Mouse (Mus musculus) layer of hippocampus, postnatal 14 days (tissue): ENCODE results near the gene Apoc2. TPM values are rescaled to one million over a fixed set of nuclear protein-coding genes. Genes with fewer than 3 reads are reported as not detected.

Experiments
- DNase-seq, 2 experiments: peaks; one replicate each; pipeline ENCODE4 v3.0.0; 2021 to 2022; ENCODE audit warnings: low spot score in 2 of 2, mixed read lengths in 1 of 2
- total RNA-seq, 2 experiments: library from RNA; stranded (reverse); gene quantifications; 2 replicates each; pipeline ENCODE4 v1.2.3; 2021

Gene Apoc2
- total RNA-seq, 2 experiments from 2014 or later = not detected

- no peak for DNase-seq
These were observed 45.5 kb downstream of the Apoc2 start for GRCm38 (mm10) chr7:19632275-19632674.

DNA sequence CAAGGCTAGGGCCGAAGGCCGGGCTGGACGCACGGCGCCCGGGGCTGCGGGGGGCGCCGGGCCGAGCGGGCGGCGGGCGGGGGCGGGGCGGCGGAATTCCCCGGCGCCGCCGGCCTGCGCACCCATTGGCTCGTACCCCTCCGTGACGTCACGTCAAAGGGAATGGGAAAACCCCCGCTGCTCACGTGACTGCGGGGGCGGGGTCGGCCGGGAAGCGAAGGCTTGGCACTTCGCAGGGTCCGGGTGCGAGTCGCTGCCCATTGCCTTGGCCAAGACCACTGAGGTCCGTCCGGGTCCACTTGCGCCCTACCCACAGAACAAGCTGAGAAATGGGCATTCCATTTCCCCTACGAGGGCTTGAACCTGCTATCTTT, 48.4 kb downstream of the Apoc2 start, which contains the start of gene Relb:
Gene Relb (minus strand): TSS at position 78 of the 374 bp plus-strand sequence.
- peak; percentile 85 to 92 for DNase-seq

- DNase-seq = peak; percentile 86 to 91
These were observed 49.0 kb downstream of the Apoc2 start for GRCm38 (mm10) chr7:19628536-19629360.

- DNase-seq = no peak
These were observed 49.6 kb downstream of the Apoc2 start for GRCm38 (mm10) chr7:19628192-19628535.

DNA sequence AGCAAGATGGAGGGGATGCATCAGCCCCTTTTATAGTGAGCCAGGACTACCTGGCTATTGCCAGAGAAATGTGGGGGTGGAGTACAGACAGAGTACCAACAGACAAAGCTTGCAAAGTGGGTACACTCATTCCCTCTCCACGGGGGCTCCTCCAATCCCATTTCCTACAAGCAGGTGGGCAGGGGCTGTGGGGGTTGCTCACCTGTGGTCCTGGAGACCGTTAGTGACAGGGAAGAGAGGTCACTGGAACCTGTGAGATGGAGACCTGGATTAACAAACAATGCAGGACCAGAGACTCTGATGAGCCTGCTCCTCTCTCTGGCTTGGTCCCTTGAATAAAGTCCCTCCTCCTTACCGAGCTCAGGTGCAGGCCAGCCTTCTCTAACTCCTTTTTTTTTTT, 50.0 kb downstream of the Apoc2 start:
- DNase-seq = no peak

DNA sequence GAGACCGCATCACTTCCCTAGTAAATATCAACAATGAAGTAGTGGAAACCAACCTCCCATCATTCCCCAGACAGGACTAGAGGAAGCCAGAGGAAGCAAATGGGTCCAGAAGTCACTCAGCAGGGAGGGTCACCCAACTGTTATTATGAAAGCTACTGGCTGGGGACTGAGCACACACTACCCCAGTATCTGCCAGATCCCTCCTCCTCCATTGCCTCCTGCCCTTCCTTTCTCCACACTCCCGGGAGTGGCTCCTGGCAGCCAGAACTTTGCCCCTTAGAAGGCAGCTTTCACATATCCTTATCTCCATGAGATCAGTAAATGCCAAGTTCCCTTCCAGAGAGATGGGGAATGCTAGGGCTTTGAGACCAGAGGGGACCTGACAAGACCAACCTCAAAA, 54.3 kb downstream of the Apoc2 start:
- DNase-seq = no peak

- no peak for DNase-seq
These were observed 55.5 kb downstream of the Apoc2 start for GRCm38 (mm10) chr7:19622241-19622640.

Other genes starting within 250 kb of the Apoc2 start
- gene Mark4, start 219.1 kb downstream of the Apoc2 start, total RNA-seq = 100 to 1,000 TPM; 114 to 119 TPM
- 1 to 10 TPM in 1 of 2 experiments, under 1 TPM in 1; 0.91 to 1.0 TPM for gene Exoc3l2, start 214.6 kb downstream of the Apoc2 start, total RNA-seq
- gene Bloc1s3, start 169.6 kb downstream of the Apoc2 start, total RNA-seq = 1 to 10 TPM; 6.4 to 7.0 TPM
- gene Trappc6a, start 169.5 kb downstream of the Apoc2 start, total RNA-seq = 10 to 100 TPM; 23.0 to 24.2 TPM
- gene Nkpd1, start 160.1 kb downstream of the Apoc2 start, total RNA-seq = under 1 TPM; 0.48 to 0.69 TPM
- gene Ppp1r37, start 114.9 kb downstream of the Apoc2 start, total RNA-seq = 10 to 100 TPM; 88.3 to 91.7 TPM
- gene Zfp296, start 100.7 kb downstream of the Apoc2 start, total RNA-seq = under 1 TPM in 1 of 2 experiments, not detected in 1; 0.53 TPM
- gene Gemin7, start 100.3 kb downstream of the Apoc2 start, total RNA-seq = 10 to 100 TPM; 39.8 to 43.3 TPM
- 10 to 100 TPM; 85.8 to 95.0 TPM for gene Clasrp, start 73.5 kb downstream of the Apoc2 start, total RNA-seq
- gene Relb, start 48.5 kb downstream of the Apoc2 start, total RNA-seq = 10 to 100 TPM in 1 of 2 experiments, 1 to 10 TPM in 1; 9.9 to 10.5 TPM
- gene Clptm1, start 12.9 kb downstream of the Apoc2 start, total RNA-seq = 100 to 1,000 TPM; 151 to 160 TPM
- not detected for gene Gm44805, start 3.5 kb upstream of the Apoc2 start, total RNA-seq
- not detected for gene Apoc4, start 3.5 kb upstream of the Apoc2 start, total RNA-seq
- 1 to 10 TPM; 6.1 to 6.8 TPM for gene Apoc1, start 14.7 kb upstream of the Apoc2 start, total RNA-seq
- gene Apoe, start 21.2 kb upstream of the Apoc2 start, total RNA-seq = 1,000 to 10,000 TPM; 2,679 to 2,697 TPM
- gene Tomm40, start 37.5 kb upstream of the Apoc2 start, total RNA-seq = 100 to 1,000 TPM; 105 to 115 TPM
- 10 to 100 TPM; 11.6 to 12.7 TPM for gene Nectin2, start 72.5 kb upstream of the Apoc2 start, total RNA-seq
- 10 to 100 TPM in 1 of 2 experiments, 1 to 10 TPM in 1; 8.8 to 14.0 TPM for gene Bcam, start 93.1 kb upstream of the Apoc2 start, total RNA-seq
- gene Cblc, start 118.9 kb upstream of the Apoc2 start, total RNA-seq = not detected
- under 1 TPM; 0.38 to 0.78 TPM for gene Bcl3, start 144.8 kb upstream of the Apoc2 start, total RNA-seq
- 1 to 10 TPM; 3.0 to 3.3 TPM for gene Gm19345, start 174.1 kb upstream of the Apoc2 start, total RNA-seq
- not detected for gene Ceacam16, start 183.4 kb upstream of the Apoc2 start, total RNA-seq
- gene Ceacam19, start 210.0 kb upstream of the Apoc2 start, total RNA-seq = not detected
- gene Pvr, start 243.2 kb upstream of the Apoc2 start, total RNA-seq = 10 to 100 TPM; 10.4 to 11.3 TPM